Mouse (Mus musculus) embryonic facial prominence, embryonic 15.5 days (tissue): ENCODE results near the gene Tnfaip8l1. TPM values are rescaled to one million over a fixed set of nuclear protein-coding genes. Genes with fewer than 3 reads are reported as not detected.

Experiments used
- ATAC-seq: fragments of 200-750 bp; cut with Nextera tagmentation; 2 replicates; pipeline ENCODE4 v1.8.0; 2017; ENCODE audit warnings: low read depth, moderate TSS enrichment; ENCODE audit not compliant: insufficient number of reproducible peaks, low FRiP score, low TSS enrichment
- H3K27ac ChIP-seq: fragments of 300-500 bp; sonication (generic); replicated peaks from 2 replicates; pipeline ENCODE4 v1.5.1; 2015; ENCODE audit warnings: mild to moderate bottlenecking, inconsistent platforms
- H3K27me3 ChIP-seq: fragments of 300-500 bp; sonication (generic); 2 replicates; pipeline ENCODE4 v1.6.1; 2015; ENCODE audit warnings: inconsistent platforms
- H3K36me3 ChIP-seq: fragments of 300-500 bp; sonication (generic); 2 replicates; pipeline ENCODE4 v1.6.1; 2015; ENCODE audit warnings: mild to moderate bottlenecking, inconsistent platforms
- H3K4me1 ChIP-seq: fragments of 300-500 bp; sonication (generic); 2 replicates; pipeline ENCODE4 v1.6.1; 2015; ENCODE audit warnings: inconsistent platforms
- H3K4me2 ChIP-seq: fragments of 300-500 bp; sonication (generic); replicated peaks from 2 replicates; pipeline ENCODE4 v1.6.1; 2015; ENCODE audit warnings: mild to moderate bottlenecking, inconsistent platforms
- H3K4me3 ChIP-seq: fragments of 300-500 bp; sonication (generic); replicated peaks from 2 replicates; pipeline ENCODE4 v1.5.1; 2015; ENCODE audit warnings: mild to moderate bottlenecking, inconsistent platforms
- H3K9ac ChIP-seq: fragments of 300-500 bp; sonication (generic); 2 replicates; pipeline ENCODE4 v1.6.1; 2015; ENCODE audit warnings: inconsistent platforms
- H3K9me3 ChIP-seq: fragments of 300-500 bp; sonication (generic); replicated peaks from 2 replicates; pipeline ENCODE4 v1.6.1; 2016; ENCODE audit warnings: inconsistent platforms
- WGBS: fragments of 180-500 bp; shearing (Covaris S2); methylation state at CpG from one replicate; pipeline ENCODE4 v1.1.7; 2015; 5-methylcytosine and 5-hydroxymethylcytosine counted together
- polyA plus RNA-seq: library from polyadenylated mRNA; unstranded; fragments of >200 nt; fragmentation: Nextera tagmentation; extraction: Ambion mirVana; gene quantifications from 2 replicates; pipeline ENCODE4 v1.2.1, GENCODE M21; 2015

Gene Tnfaip8l1
- polyA plus RNA-seq, 1 experiment from 2014 or later, result 14.5 TPM

GRCm38 (mm10) chr17:56125276-56125630 lies 37.0 kb upstream of the Tnfaip8l1 start:
- Histone ChIP-seq H3K36me3 (0 out of 2 replicates have a peak, but pooled peaks cover 3% of the 10 kb centered on the region), H3K9ac (no peak overlapping the region), H3K27me3 (peaks cover 45% of the 10 kb centered on the region), H3K4me3 (no peak overlapping the region), H3K27ac (no peak overlapping the region), H3K4me1 (peaks cover 14% of the 10 kb centered on the region), H3K9me3 (peaks cover 10% of the 10 kb centered on the region), H3K4me2 (no peak overlapping the region)
- WGBS, result 89% methylated on average over 4 of the region's 4 CpGs
- ATAC-seq, result no peak

- no peak overlapping the region for H3K4me3 ChIP-seq
- peaks cover 11% of the 10 kb centered on the region; the same call in 1 of the 2 replicates for H3K36me3 ChIP-seq
- peaks cover 11% of the 10 kb centered on the region for H3K4me1 ChIP-seq
- no peak overlapping the region for H3K27ac ChIP-seq
- peaks cover 10% of the 10 kb centered on the region for H3K9me3 ChIP-seq
- no peak overlapping the region for H3K9ac ChIP-seq
- no peak overlapping the region for H3K4me2 ChIP-seq
- 48% methylated on average over 11 of the region's 11 CpGs for WGBS
- ATAC-seq, result no peak
- H3K27me3 ChIP-seq, result peaks cover 36% of the 10 kb centered on the region
These were observed 36.1 kb upstream of the Tnfaip8l1 start for GRCm38 (mm10) chr17:56126175-56126574.

- Histone ChIP-seq H3K4me2 (no peak overlapping the region), H3K9ac (no peak overlapping the region), H3K9me3 (no peaks in the 10 kb centered on the region), H3K27ac (no peak overlapping the region), H3K4me3 (no peak overlapping the region), H3K27me3 (peaks cover 15% of the 10 kb centered on the region), H3K4me1 (peaks cover 11% of the 10 kb centered on the region), H3K36me3 (peaks cover 11% of the 10 kb centered on the region; the same call in 1 of the 2 replicates)
- 73% methylated on average over 15 of the region's 15 CpGs for WGBS
- no peak for ATAC-seq
These were observed 34.0 kb upstream of the Tnfaip8l1 start for GRCm38 (mm10) chr17:56128246-56128645.

DNA sequence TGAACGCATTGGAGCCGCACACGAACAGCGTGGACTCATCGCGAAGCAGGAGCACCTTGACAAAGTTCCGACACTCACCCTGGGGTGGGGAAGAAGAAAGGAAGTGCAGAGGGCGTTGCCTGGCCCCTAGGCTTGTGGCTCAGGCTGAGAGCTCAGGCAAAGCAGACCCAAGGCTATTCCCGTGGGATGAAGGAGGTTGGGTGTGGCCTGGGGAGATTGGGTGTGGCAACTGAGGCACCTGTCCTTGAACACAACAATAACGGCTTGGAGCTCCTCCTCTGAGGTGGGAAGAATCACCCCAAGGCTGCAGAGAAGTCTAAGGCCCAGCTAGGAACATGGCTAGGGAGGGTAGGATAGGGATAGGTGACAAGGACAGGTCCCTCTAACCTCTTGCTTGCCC lies 31.1 kb upstream of the Tnfaip8l1 start:
- no peak overlapping the region for H3K4me3 ChIP-seq
- no peak overlapping the region for H3K27ac ChIP-seq
- H3K36me3 ChIP-seq, result peaks cover 11% of the 10 kb centered on the region; the same call in 1 of the 2 replicates
- 89% methylated on average over 10 of the region's 10 CpGs for WGBS
- H3K4me2 ChIP-seq, result no peak overlapping the region
- H3K4me1 ChIP-seq, result peaks cover 16% of the 10 kb centered on the region
- no peak overlapping the region for H3K9ac ChIP-seq
- H3K9me3 ChIP-seq, result no peaks in the 10 kb centered on the region
- no peak for ATAC-seq
- H3K27me3 ChIP-seq, result no peaks in the 10 kb centered on the region

DNA sequence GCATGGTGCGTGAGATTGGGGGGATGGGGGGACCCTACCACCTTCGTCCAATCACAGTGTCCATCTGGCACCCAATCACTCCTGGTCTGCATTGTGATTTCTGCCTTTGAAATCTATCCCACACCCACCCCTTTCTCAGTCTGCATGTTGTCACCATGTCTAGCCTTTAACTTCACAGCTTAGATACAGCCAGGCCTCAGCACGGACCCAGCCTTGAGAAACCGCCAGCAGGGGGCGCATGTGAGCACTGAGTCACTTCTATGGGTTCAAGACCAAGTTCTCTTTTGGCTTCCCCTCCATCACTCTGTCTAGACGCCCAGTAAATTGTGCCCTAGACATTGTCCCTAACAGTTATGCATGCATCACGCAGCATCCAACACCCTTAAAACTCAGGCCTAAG lies 30.5 kb upstream of the Tnfaip8l1 start:
- H3K9me3 ChIP-seq, result no peaks in the 10 kb centered on the region
- H3K27me3 ChIP-seq, result no peaks in the 10 kb centered on the region
- peaks cover 16% of the 10 kb centered on the region for H3K4me1 ChIP-seq
- H3K36me3 ChIP-seq, result peaks cover 11% of the 10 kb centered on the region; the same call in 1 of the 2 replicates
- no peak overlapping the region for H3K27ac ChIP-seq
- H3K4me2 ChIP-seq, result no peak overlapping the region
- ATAC-seq, result no peak
- WGBS, result 39% methylated on average over 7 of the region's 7 CpGs
- H3K9ac ChIP-seq, result no peak overlapping the region
- no peak overlapping the region for H3K4me3 ChIP-seq

- Histone ChIP-seq H3K27me3 (0 out of 2 replicates have a peak, but pooled peaks cover 2% of the 10 kb centered on the region), H3K36me3 (peaks cover 11% of the 10 kb centered on the region; the same call in 1 of the 2 replicates), H3K9ac (no peak overlapping the region), H3K9me3 (no peaks in the 10 kb centered on the region), H3K4me1 (peaks cover 16% of the 10 kb centered on the region), H3K27ac (no peak overlapping the region), H3K4me3 (no peak overlapping the region), H3K4me2 (no peak overlapping the region)
- no peak for ATAC-seq
- 8% methylated on average over 14 of the region's 14 CpGs for WGBS
These were observed 29.6 kb upstream of the Tnfaip8l1 start for GRCm38 (mm10) chr17:56132661-56133060.

GRCm38 (mm10) chr17:56133457-56134363 lies 28.6 kb upstream of the Tnfaip8l1 start:
- Histone ChIP-seq H3K9ac (no peak overlapping the region), H3K4me1 (peaks cover 21% of the 10 kb centered on the region), H3K4me3 (peak overlapping the region; percentile 27), H3K4me2 (peak overlapping the region; percentile 58), H3K9me3 (no peaks in the 10 kb centered on the region), H3K27ac (peak overlapping the region; percentile 40), H3K27me3 (peaks cover 3% of the 10 kb centered on the region), H3K36me3 (peaks cover 11% of the 10 kb centered on the region; the same call in 1 of the 2 replicates)
- WGBS, result 16% methylated on average over 19 of the region's 21 CpGs
- ATAC-seq, result peak; percentile 32

GRCm38 (mm10) chr17:56134463-56134971 lies 27.8 kb upstream of the Tnfaip8l1 start:
- WGBS, result 3% methylated on average over 27 of the region's 27 CpGs
- H3K9me3 ChIP-seq, result no peaks in the 10 kb centered on the region
- H3K4me1 ChIP-seq, result peaks cover 25% of the 10 kb centered on the region
- H3K4me2 ChIP-seq, result peak overlapping the region; percentile 58
- H3K27ac ChIP-seq, result 0 out of 2 replicates have a peak overlapping the region, but pooled peaks have one; percentile 1
- peak overlapping the region; percentile 27 for H3K4me3 ChIP-seq
- H3K36me3 ChIP-seq, result peaks cover 8% of the 10 kb centered on the region; the same call in 1 of the 2 replicates
- H3K9ac ChIP-seq, result no peak overlapping the region
- H3K27me3 ChIP-seq, result peaks cover 11% of the 10 kb centered on the region
- no peak for ATAC-seq

DNA sequence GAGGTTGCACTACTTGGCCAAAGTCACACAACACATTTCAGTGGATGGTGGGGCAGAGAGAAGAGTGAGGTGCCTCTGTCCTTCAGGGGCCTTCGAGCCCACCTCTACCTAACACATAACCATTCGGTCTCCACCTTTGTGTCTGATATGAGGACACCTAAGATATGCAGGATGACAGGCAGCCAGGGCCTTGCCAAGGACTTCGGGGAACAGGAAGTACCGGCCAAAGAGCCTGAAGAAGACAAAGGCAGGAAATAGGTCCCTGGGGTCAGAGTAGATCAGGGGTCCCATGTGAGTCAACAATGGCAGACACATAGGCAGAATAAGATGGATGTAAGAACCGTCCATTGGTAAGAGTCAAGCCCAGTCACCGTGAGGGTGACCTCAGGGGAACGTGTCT lies 25.7 kb upstream of the Tnfaip8l1 start:
- H3K27ac ChIP-seq, result no peak overlapping the region
- H3K9me3 ChIP-seq, result no peaks in the 10 kb centered on the region
- no peak overlapping the region for H3K9ac ChIP-seq
- peaks cover 34% of the 10 kb centered on the region for H3K4me1 ChIP-seq
- H3K4me2 ChIP-seq, result no peak overlapping the region
- no peak overlapping the region for H3K4me3 ChIP-seq
- no peak for ATAC-seq
- 86% methylated on average over 7 of the region's 7 CpGs for WGBS
- no peaks in the 10 kb centered on the region for H3K36me3 ChIP-seq
- H3K27me3 ChIP-seq, result peaks cover 29% of the 10 kb centered on the region

GRCm38 (mm10) chr17:56137839-56138613 lies 24.3 kb upstream of the Tnfaip8l1 start:
- Histone ChIP-seq H3K4me3 (peak overlapping the region; percentile 2; the same call in 1 of the 2 replicates), H3K36me3 (no peaks in the 10 kb centered on the region), H3K4me2 (peak overlapping the region; percentile 18; the same call in 1 of the 2 replicates), H3K27ac (no peak overlapping the region), H3K9ac (no peak overlapping the region), H3K27me3 (peaks cover 43% of the 10 kb centered on the region), H3K9me3 (no peaks in the 10 kb centered on the region), H3K4me1 (peaks cover 43% of the 10 kb centered on the region)
- WGBS, result 23% methylated on average over 25 of the region's 25 CpGs
- ATAC-seq, result no peak

- H3K9ac ChIP-seq, result 0 out of 2 replicates have a peak overlapping the region, but pooled peaks have one; percentile 9
- no peak for ATAC-seq
- peak overlapping the region; percentile 98 for H3K4me2 ChIP-seq
- H3K27ac ChIP-seq, result no peak overlapping the region
- peaks cover 56% of the 10 kb centered on the region for H3K27me3 ChIP-seq
- peaks cover 34% of the 10 kb centered on the region for H3K4me1 ChIP-seq
- H3K4me3 ChIP-seq, result peak overlapping the region; percentile 72
- no peaks in the 10 kb centered on the region for H3K9me3 ChIP-seq
- 8% methylated on average over 21 of the region's 21 CpGs for WGBS
- H3K36me3 ChIP-seq, result no peaks in the 10 kb centered on the region
These were observed 22.9 kb upstream of the Tnfaip8l1 start for GRCm38 (mm10) chr17:56139355-56139754.
